Mouse (Mus musculus) frontal cortex, postnatal 25 days (tissue): Measurements from ENCODE around the gene Pcyt2.

Experiments used
- DNase-seq, 2 experiments: peaks; one replicate each; pipeline ENCODE4 v3.0.0; 2022; ENCODE audit warnings: low spot score in 2 of 2

Pcyt2 gene

GRCm38 (mm10) chr11:120632559-120633519 lies 15.1 kb upstream of the Pcyt2 start:
- peak in 1 of 2 experiments; percentile 41 for DNase-seq

- no peak for DNase-seq
Observed at GRCm38 (mm10) chr11:120631726-120632448, 14.2 kb upstream of the Pcyt2 start.

- DNase-seq = no peak
Observed at GRCm38 (mm10) chr11:120630881-120631725, 13.4 kb upstream of the Pcyt2 start.

- no peak for DNase-seq
Observed at GRCm38 (mm10) chr11:120630401-120630871, 12.7 kb upstream of the Pcyt2 start.

GRCm38 (mm10) chr11:120629911-120630310 lies 12.2 kb upstream of the Pcyt2 start:
- DNase-seq = no peak

- no peak for DNase-seq
Observed at GRCm38 (mm10) chr11:120629341-120629730, 11.6 kb upstream of the Pcyt2 start.

GRCm38 (mm10) chr11:120628601-120629340 lies 11.0 kb upstream of the Pcyt2 start:
- DNase-seq = no peak

GRCm38 (mm10) chr11:120627468-120628300 lies 9.9 kb upstream of the Pcyt2 start:
- DNase-seq = no peak

GRCm38 (mm10) chr11:120626785-120627467 lies 9.2 kb upstream of the Pcyt2 start:
- DNase-seq = no peak

GRCm38 (mm10) chr11:120625152-120625775 lies 7.5 kb upstream of the Pcyt2 start, which contains the start of gene Sirt7:
Sirt7 (minus strand) TSS chr11:120625240.
- DNase-seq = no peak

GRCm38 (mm10) chr11:120624680-120625111 lies 7.0 kb upstream of the Pcyt2 start:
- peak; percentile 67 to 78 for DNase-seq

- peak in 1 of 2 experiments; percentile 54 for DNase-seq
Observed at GRCm38 (mm10) chr11:120623961-120624679, 6.4 kb upstream of the Pcyt2 start.

- no peak for DNase-seq
Observed at GRCm38 (mm10) chr11:120622805-120623204, 5.1 kb upstream of the Pcyt2 start.

GRCm38 (mm10) chr11:120620195-120620594 lies 2.5 kb upstream of the Pcyt2 start:
- DNase-seq = no peak

- no peak for DNase-seq
Observed at GRCm38 (mm10) chr11:120618619-120619535, 1.1 kb upstream of the Pcyt2 start.

GRCm38 (mm10) chr11:120616617-120617294 lies 980 bp downstream of the Pcyt2 start:
- DNase-seq = no peak
